Mouse (Mus musculus): ENCODE data around the gene Dhps. TPM values are rescaled to one million over a fixed set of nuclear protein-coding genes. Genes with fewer than 3 reads are reported as not detected.
"Not testable (repeated sequence)": the region's sequence is repeated elsewhere in the genome, so short reads cannot be mapped to it uniquely, and the experiment has no call there.

The Dhps gene
- total RNA-seq, 1 experiment = 63.1 TPM

- Histone ChIP-seq H3K9ac (ENCODE audit: insufficient read depth, low read depth, low read length, poor library complexity, severe bottlenecking) (no peak overlapping the region), H3K36me3 (ENCODE audit: control insufficient read depth, insufficient read depth, low read length, poor library complexity, severe bottlenecking) (no peaks in the 10 kb centered on the region), H3K27ac (ENCODE audit: insufficient read depth, low read depth, low read length, poor library complexity, severe bottlenecking) (no peak overlapping the region), H3K9me3 (ENCODE audit: control insufficient read depth, insufficient read depth, low read depth, low read length) (no peaks in the 10 kb centered on the region), H3K4me3 (ENCODE audit: insufficient read depth in 1 of 2, low read depth in 1 of 2, low read length in 2 of 2, poor library complexity in 1 of 2, severe bottlenecking in 1 of 2) (no peak overlapping the region), H3K4me1 (ENCODE audit: control insufficient read depth in 2 of 2, insufficient read depth in 2 of 2, low read length in 2 of 2, poor library complexity in 1 of 2) (no peaks in the 10 kb centered on the region)
- DNase-seq (ENCODE audit: low read depth, low spot score) = no peak
- TF ChIP-seq ZC3H11A (IDR thresholded peaks at IDR 0.05; ENCODE audit: borderline replicate concordance, low read depth, low read length) = no peak
- no peak for TF ChIP-seq MAFK (IDR thresholded peaks at IDR 0.05; ENCODE audit: insufficient read depth, low read depth, low read length)
- TF ChIP-seq CHD2 (IDR thresholded peaks at IDR 0.05; ENCODE audit: low read depth, low read length) = no peak
- no peak for TF ChIP-seq ZNF384 (IDR thresholded peaks at IDR 0.05; ENCODE audit: low read depth, low read length)
- no peak for TF ChIP-seq HCFC1 (IDR thresholded peaks at IDR 0.05; ENCODE audit: borderline replicate concordance, insufficient read depth, low read length)
- in situ Hi-C loops (cut with MboI; ENCODE audit: low sequenced_read_pairs in 2 of 2, unreplicated experiment in 2 of 2) = no loop called here
These were observed 43.9 kb downstream of the Dhps start for GRCm38 (mm10) chr8:85115501-85115900.

- no peaks in the 10 kb centered on the region for H3K9me3 ChIP-seq (ENCODE audit: control insufficient read depth, insufficient read depth, low read depth, low read length)
- in situ Hi-C loops (cut with MboI; ENCODE audit: low sequenced_read_pairs in 2 of 2, unreplicated experiment in 2 of 2) = no loop called here
- H3K4me1 ChIP-seq (ENCODE audit: control insufficient read depth in 2 of 2, insufficient read depth in 2 of 2, low read length in 2 of 2, poor library complexity in 1 of 2) = no peaks in the 10 kb centered on the region
- H3K27ac ChIP-seq (ENCODE audit: insufficient read depth, low read depth, low read length, poor library complexity, severe bottlenecking) = no peak overlapping the region
- no peak for DNase-seq (ENCODE audit: low read depth, low spot score)
- TF ChIP-seq ZNF384 (IDR thresholded peaks at IDR 0.05; ENCODE audit: low read depth, low read length) (no peak), ZC3H11A (IDR thresholded peaks at IDR 0.05; ENCODE audit: borderline replicate concordance, low read depth, low read length) (no peak), HCFC1 (IDR thresholded peaks at IDR 0.05; ENCODE audit: borderline replicate concordance, insufficient read depth, low read length) (no peak), MAFK (IDR thresholded peaks at IDR 0.05; ENCODE audit: insufficient read depth, low read depth, low read length) (no peak), CHD2 (IDR thresholded peaks at IDR 0.05; ENCODE audit: low read depth, low read length) (no peak)
- H3K9ac ChIP-seq (ENCODE audit: insufficient read depth, low read depth, low read length, poor library complexity, severe bottlenecking) = no peak overlapping the region
- no peaks in the 10 kb centered on the region for H3K36me3 ChIP-seq (ENCODE audit: control insufficient read depth, insufficient read depth, low read length, poor library complexity, severe bottlenecking)
- no peak overlapping the region for H3K4me3 ChIP-seq (ENCODE audit: insufficient read depth in 1 of 2, low read depth in 1 of 2, low read length in 2 of 2, poor library complexity in 1 of 2, severe bottlenecking in 1 of 2)
These were observed 45.4 kb downstream of the Dhps start for GRCm38 (mm10) chr8:85116984-85117383.

DNA sequence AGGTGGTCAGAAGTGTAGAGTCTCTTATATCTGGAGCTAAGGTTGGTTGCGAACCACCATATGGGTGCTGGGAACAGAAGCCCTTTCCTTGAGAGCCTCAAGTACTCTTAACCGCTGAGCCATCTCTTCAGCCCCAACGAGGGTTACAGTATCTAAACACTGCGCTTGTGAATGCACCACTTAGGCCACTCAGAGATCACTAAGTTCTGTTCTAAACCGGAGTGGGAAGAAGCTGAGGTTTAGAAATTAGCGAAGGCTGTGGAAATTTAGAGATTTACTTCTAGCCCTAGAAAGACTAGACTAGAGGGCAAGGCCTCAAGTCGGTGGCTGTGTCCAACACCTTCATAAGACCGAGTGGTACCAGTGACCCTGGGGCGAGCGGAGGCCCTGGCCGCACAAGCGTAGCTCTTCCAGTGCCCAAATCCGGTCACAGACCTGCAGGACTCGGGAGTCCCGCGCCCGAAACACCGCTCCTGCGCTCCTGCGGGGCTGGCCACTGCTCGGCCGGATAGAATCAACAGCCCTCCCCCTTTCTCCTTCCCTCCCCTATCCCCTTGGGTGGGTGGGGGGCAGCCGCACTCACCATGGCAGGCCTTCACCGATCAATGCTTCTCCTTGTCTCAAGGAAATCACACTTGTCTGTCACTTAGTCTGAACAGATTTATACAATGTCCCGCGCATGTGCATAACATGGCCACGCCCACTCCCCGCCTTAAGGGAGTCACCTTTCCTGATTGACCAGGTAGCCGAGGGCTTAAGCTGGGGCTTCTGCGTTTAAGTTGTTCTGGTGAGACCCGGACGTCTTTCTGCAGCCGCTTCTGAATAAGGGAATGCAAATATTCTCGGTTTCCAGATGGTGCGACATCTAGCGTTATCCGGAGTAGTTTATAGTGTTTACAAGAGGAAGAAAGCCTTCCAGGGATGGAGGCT lies 47.8 kb downstream of the Dhps start:
- DNase-seq (ENCODE audit: low read depth, low spot score) = peak; percentile 89
- no peaks in the 10 kb centered on the region for H3K4me1 ChIP-seq (ENCODE audit: control insufficient read depth in 2 of 2, insufficient read depth in 2 of 2, low read length in 2 of 2, poor library complexity in 1 of 2)
- peak overlapping the region; percentile 67 to 97 for H3K4me3 ChIP-seq (ENCODE audit: insufficient read depth in 1 of 2, low read depth in 1 of 2, low read length in 2 of 2, poor library complexity in 1 of 2, severe bottlenecking in 1 of 2)
- peak overlapping the region; percentile 31 for H3K9ac ChIP-seq (ENCODE audit: insufficient read depth, low read depth, low read length, poor library complexity, severe bottlenecking)
- no peak for TF ChIP-seq MAFK (IDR thresholded peaks at IDR 0.05; ENCODE audit: insufficient read depth, low read depth, low read length)
- no peak for TF ChIP-seq HCFC1 (IDR thresholded peaks at IDR 0.05; ENCODE audit: borderline replicate concordance, insufficient read depth, low read length)
- no peak overlapping the region for H3K27ac ChIP-seq (ENCODE audit: insufficient read depth, low read depth, low read length, poor library complexity, severe bottlenecking)
- no peaks in the 10 kb centered on the region for H3K9me3 ChIP-seq (ENCODE audit: control insufficient read depth, insufficient read depth, low read depth, low read length)
- no peaks in the 10 kb centered on the region for H3K36me3 ChIP-seq (ENCODE audit: control insufficient read depth, insufficient read depth, low read length, poor library complexity, severe bottlenecking)
- in situ Hi-C loops (cut with MboI; ENCODE audit: low sequenced_read_pairs in 2 of 2, unreplicated experiment in 2 of 2) = no loop called here

DNA sequence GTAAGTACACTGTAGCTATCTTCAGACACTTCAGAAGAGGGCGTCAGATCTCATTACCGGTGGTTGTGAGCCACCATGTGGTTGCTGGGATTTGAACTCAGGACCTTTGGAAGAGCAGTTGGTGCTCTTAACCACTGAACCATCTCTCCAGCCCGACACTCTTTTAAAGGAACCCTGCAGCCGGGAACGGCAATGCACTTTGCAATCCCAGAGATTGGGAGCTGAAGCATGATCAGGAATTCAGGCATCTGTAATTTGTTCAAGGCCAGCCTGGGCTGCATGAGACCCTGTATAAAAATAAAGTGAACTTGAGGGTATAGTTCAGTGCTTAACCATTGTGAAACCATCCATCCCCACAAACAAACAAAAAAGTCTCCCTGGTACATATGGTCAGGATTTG lies 48.7 kb downstream of the Dhps start:
- DNase-seq (ENCODE audit: low read depth, low spot score); H3K27ac ChIP-seq (ENCODE audit: insufficient read depth, low read depth, low read length, poor library complexity, severe bottlenecking); H3K36me3 ChIP-seq (ENCODE audit: control insufficient read depth, insufficient read depth, low read length, poor library complexity, severe bottlenecking); H3K4me3 ChIP-seq (ENCODE audit: insufficient read depth in 1 of 2, low read depth in 1 of 2, low read length in 2 of 2, poor library complexity in 1 of 2, severe bottlenecking in 1 of 2); H3K9ac ChIP-seq (ENCODE audit: insufficient read depth, low read depth, low read length, poor library complexity, severe bottlenecking); in situ Hi-C loops (cut with MboI; ENCODE audit: low sequenced_read_pairs in 2 of 2, unreplicated experiment in 2 of 2); H3K4me1 ChIP-seq (ENCODE audit: control insufficient read depth in 2 of 2, insufficient read depth in 2 of 2, low read length in 2 of 2, poor library complexity in 1 of 2); H3K9me3 ChIP-seq (ENCODE audit: control insufficient read depth, insufficient read depth, low read depth, low read length): not testable (repeated sequence)

- no peak within 1 kb of the TSS for H3K27ac ChIP-seq (ENCODE audit: insufficient read depth, low read depth, low read length, poor library complexity, severe bottlenecking)
- in situ Hi-C loops (cut with MboI; ENCODE audit: low sequenced_read_pairs in 2 of 2, unreplicated experiment in 2 of 2) = no loop called here
These were observed 51.4 kb downstream of the Dhps start, which contains the start of gene Zfp791 for GRCm38 (mm10) chr8:85122995-85123394. Gene Zfp791 (minus strand): TSS chr8:85123095.

More at GRCm38 (mm10) chr8:85122995-85123394, 51.4 kb downstream of the Dhps start, which contains the start of gene Zfp791:
- Histone ChIP-seq H3K36me3 (ENCODE audit: control insufficient read depth, insufficient read depth, low read length, poor library complexity, severe bottlenecking) (no peaks in the 10 kb centered on the region), H3K9ac (ENCODE audit: insufficient read depth, low read depth, low read length, poor library complexity, severe bottlenecking) (no peak within 1 kb of the TSS), H3K4me1 (ENCODE audit: control insufficient read depth in 2 of 2, insufficient read depth in 2 of 2, low read length in 2 of 2, poor library complexity in 1 of 2) (no peaks in the 10 kb centered on the region), H3K4me3 (ENCODE audit: insufficient read depth in 1 of 2, low read depth in 1 of 2, low read length in 2 of 2, poor library complexity in 1 of 2, severe bottlenecking in 1 of 2) (no peak within 1 kb of the TSS), H3K9me3 (ENCODE audit: control insufficient read depth, insufficient read depth, low read depth, low read length) (no peaks in the 10 kb centered on the region)
- TF ChIP-seq CHD2 (IDR thresholded peaks at IDR 0.05; ENCODE audit: low read depth, low read length) = no peak
- TF ChIP-seq HCFC1 (IDR thresholded peaks at IDR 0.05; ENCODE audit: borderline replicate concordance, insufficient read depth, low read length) = no peak
- no peak for DNase-seq (ENCODE audit: low read depth, low spot score)
